ENCODE assay signal across 16 mouse cellular contexts in genomic region chr5:64101993-64102716, GRCm38 (mm10). TPM values are rescaled to one million over a fixed set of nuclear protein-coding genes. Genes with fewer than 3 reads are reported as not detected.
DNase-seq lines count a peak whose midpoint lies in the region; ATAC-seq and TF ChIP-seq lines count a peak whose summit lies in the region.
"Had no signal": no experiment of that assay in that cellular context is flagged by ENCODE, and none has a peak within 500 bp of the region (broad histone marks: within the 10 kb centered on the region; RNA-seq: fewer than 3 reads in every experiment).

No protein-coding gene starts in this region.

- no peaks in the 10 kb centered on the region for H3K79me2 ChIP-seq in liver, adult 2 months (ENCODE audit: control insufficient read depth, insufficient read depth, low read length)

- intact Hi-C loops in gastrocnemius, adult 2 months (cut with DNase I) = no loop called here

- no peak overlapping the region for H3K27ac ChIP-seq in liver, adult 2 months (replicated peaks; ENCODE audit: insufficient read depth, low read depth, low read length)
- no peak overlapping the region for H3K27ac ChIP-seq in gastrocnemius, adult 2 months
- H3K27ac ChIP-seq: hindbrain, postnatal 0 days; neural tube, embryonic 13.5 days had no signal

- ATAC-seq in common myeloid progenitor, adult 5-6 weeks (replicated peaks; ENCODE audit: low read depth, poor library complexity, severe bottlenecking) = peak; percentile 16
- ATAC-seq in megakaryocyte progenitor cell, adult 5-6 weeks (replicated peaks; ENCODE audit: poor library complexity) = peak; percentile 23
- ATAC-seq: forebrain, postnatal 0 days; hindbrain, postnatal 0 days had no signal

- H3K4me3 ChIP-seq in liver, adult 2 months (ENCODE audit: insufficient read depth, low read depth, low read length) = no peak overlapping the region
- no peak overlapping the region for H3K4me3 ChIP-seq in gastrocnemius, adult 2 months
- H3K4me3 ChIP-seq: neural tube, embryonic 13.5 days had no signal

- no peak for TF ChIP-seq POLR2A in liver, adult 2 months (IDR thresholded peaks at IDR 0.05; ENCODE audit: extremely low read depth, insufficient read depth, low read length)

- peak; percentile 19 for DNase-seq in liver, adult 2 months (ENCODE audit: extremely low read depth, low read depth, low spot score)
- DNase-seq in liver (no peak), MEL-GATA-1-ER (ENCODE audit: extremely low read depth, low read depth) (peak; percentile 51)
- no peak for DNase-seq in gastrocnemius, adult 2 months
- DNase-seq in spleen, postnatal 10 days (ENCODE audit: low spot score in 2 of 2) = no peak
- DNase-seq: cerebellum, adult 9-11 months; forebrain, postnatal 0 days; heart, postnatal 36 days; kidney, adult 2 months; kidney, postnatal 25 days; layer of hippocampus, adult 9-11 months; lung, postnatal 4 days had no signal

- 85% methylated on average over 9 of the region's 9 CpGs for WGBS in liver, adult 2 months

- TF ChIP-seq CTCF in liver, adult 2 months (IDR thresholded peaks at IDR 0.05; ENCODE audit: low read depth, low read length) = no peak
- TF ChIP-seq CTCF in gastrocnemius, adult 2 months (IDR thresholded peaks at IDR 0.05) = no peak

- peaks cover 6% of the 10 kb centered on the region for H3K36me3 ChIP-seq in liver, adult 2 months (ENCODE audit: control insufficient read depth, insufficient read depth, low read length)

- H3K9ac ChIP-seq in liver, adult 2 months (ENCODE audit: low read depth, low read length) = no peak overlapping the region
- H3K9ac ChIP-seq: forebrain, postnatal 0 days; neural tube, embryonic 13.5 days had no signal

- no peaks in the 10 kb centered on the region for H3K27me3 ChIP-seq in liver, adult 2 months (ENCODE audit: control insufficient read depth, insufficient read depth, low read length)
- H3K27me3 ChIP-seq: neural tube, embryonic 13.5 days had no signal

- no peaks in the 10 kb centered on the region for H3K4me1 ChIP-seq in liver, adult 2 months (ENCODE audit: control insufficient read depth, insufficient read depth, low read length)
- H3K4me1 ChIP-seq: neural tube, embryonic 13.5 days had no signal

RNA-seq across cellular contexts. Expression of gene Pgm2, which starts 9.4 kb away (rescaled TPM):
- total RNA-seq in liver, adult 2 months (2014; rRNA removed) = 4.4 and 5.9 TPM in 2 replicates
- 2.0 and 2.4 TPM in 2 replicates for polyA plus RNA-seq in liver, adult 2 months (2012; rRNA removed)
- total RNA-seq in common myeloid progenitor, adult 5-6 weeks (2017) = 39.5 and 40.6 TPM in 2 replicates
- 40.1 and 40.7 TPM in 2 replicates for total RNA-seq in megakaryocyte progenitor cell, adult 5-6 weeks (2015)
- total RNA-seq in megakaryocyte progenitor cell, adult 5-6 weeks (2017) = 32.9 and 35.2 TPM in 2 replicates
- total RNA-seq in gastrocnemius, adult 2 months (2021) = 1 to 10 TPM; 1.8 to 2.9 TPM

RNA-seq across cellular contexts. Expression of gene Tbc1d1, which starts 54.0 kb away (rescaled TPM):
- 8.1 and 8.5 TPM in 2 replicates for total RNA-seq in liver, adult 2 months (2014; rRNA removed)
- polyA plus RNA-seq in liver, adult 2 months (2012; rRNA removed) = 1.6 and 2.2 TPM in 2 replicates
- 18.0 and 33.9 TPM in 2 replicates for total RNA-seq in common myeloid progenitor, adult 5-6 weeks (2017)
- total RNA-seq in megakaryocyte progenitor cell, adult 5-6 weeks (2015) = 16.7 and 17.6 TPM in 2 replicates
- total RNA-seq in megakaryocyte progenitor cell, adult 5-6 weeks (2017) = 31.0 and 31.7 TPM in 2 replicates
- total RNA-seq in gastrocnemius, adult 2 months (2021) = 10 to 100 TPM; 46.4 to 46.9 TPM

Comparison
In these comparisons a context has a peak if more than half of its experiments do, and no peak if none do; other contexts are left out.
1. DNase-seq: peak in liver, adult 2 months (single experiment) and MEL-GATA-1-ER (single experiment); none in liver (single experiment), gastrocnemius, adult 2 months (single experiment) and spleen, postnatal 10 days (0 of 2).